Mouse (Mus musculus): ENCODE results near the gene Clip3.
A peak's percentile ranks its signal among the peaks of the same experiment; 100 is the strongest.

The Clip3 gene

DNA sequence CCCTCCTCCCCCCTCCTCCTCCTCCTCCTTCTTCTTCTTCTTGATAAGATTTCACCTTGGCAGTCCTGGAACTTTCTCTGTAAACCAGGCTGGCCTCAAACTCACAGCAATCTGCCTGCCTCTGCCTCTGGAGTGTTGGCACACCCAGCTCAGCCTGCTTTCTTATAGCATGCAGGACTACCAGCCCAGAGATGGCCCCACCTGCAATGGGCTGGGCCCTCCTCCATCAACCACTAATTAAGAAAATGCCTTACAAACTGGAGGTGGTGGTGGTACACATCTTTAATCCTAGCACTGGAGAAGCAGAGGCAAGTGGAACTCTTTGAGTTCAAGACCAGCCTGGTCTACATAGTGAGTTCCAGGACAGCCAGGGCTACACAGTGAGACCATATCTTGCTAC is 34.9 kb downstream of the Clip3 start:
- DNase-seq: no peak

- peak; percentile 98 for DNase-seq
Observed at GRCm38 (mm10) chr7:30327140-30327539, 35.6 kb downstream of the Clip3 start.

DNA sequence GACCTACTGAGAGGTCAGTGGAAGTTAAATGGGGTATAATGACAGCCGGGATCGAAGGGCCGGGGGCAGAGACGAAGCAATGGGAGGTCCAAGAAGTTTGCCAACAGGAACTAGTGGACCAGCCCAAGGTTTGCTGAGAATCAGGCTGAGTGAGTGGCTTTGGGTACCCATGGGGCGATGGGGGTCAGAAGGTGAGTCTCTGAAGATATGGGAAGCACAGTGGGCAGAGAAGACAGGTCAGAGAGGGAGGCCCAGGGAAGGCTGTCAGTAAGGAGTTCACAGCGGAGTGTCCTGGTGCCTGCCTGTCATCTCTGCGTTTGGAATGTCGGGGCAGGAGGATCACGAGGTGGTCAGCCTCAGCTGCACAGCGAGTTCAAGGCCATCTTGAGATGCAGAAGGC is 36.9 kb downstream of the Clip3 start:
- DNase-seq: no peak

DNA sequence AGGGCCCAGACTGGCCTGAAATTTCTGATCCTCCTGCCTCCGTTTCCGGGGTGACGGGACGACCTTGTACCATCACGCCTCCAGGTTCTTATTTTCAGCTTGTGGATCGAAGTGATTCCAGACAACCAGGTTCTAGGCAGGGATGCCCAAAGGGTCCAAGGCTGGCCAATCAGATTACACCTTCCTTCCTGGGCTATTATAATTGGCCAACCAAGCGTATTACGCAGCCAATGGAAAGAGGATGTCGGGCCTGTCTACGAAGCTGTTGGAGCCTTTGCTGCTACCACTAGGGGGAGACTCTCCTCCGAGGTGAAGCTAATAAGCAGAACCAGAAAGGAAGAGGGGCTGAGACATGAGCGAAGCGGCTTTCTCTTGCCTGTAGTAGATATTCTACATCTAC is 40.4 kb downstream of the Clip3 start:
- peak; percentile 89 to 94 for DNase-seq

- no peak for DNase-seq
Observed at GRCm38 (mm10) chr7:30332622-30333259, 41.2 kb downstream of the Clip3 start.

DNA sequence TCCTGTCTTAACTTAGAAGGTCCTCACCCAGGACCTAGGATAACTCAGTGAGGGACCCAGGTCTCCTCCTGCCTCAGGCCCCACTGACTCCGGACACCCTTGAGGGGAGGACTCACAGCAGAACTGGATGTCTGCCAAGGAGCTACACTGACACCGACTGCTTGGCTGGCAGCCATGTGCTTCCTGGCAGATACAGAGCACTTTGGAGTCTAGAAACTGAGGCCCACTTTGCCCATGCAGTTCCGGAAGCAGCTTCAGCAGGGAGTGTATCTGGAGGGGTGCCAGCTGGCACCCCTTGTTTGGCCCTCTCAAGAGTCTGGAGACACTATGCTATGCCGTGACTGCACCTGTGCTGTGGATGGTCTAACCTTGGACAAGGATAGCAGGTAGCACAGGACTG is 41.9 kb downstream of the Clip3 start:
- DNase-seq: peak; percentile 88 to 91

- peak; percentile 47 to 70 for DNase-seq
Observed at GRCm38 (mm10) chr7:30334563-30334962, 43.0 kb downstream of the Clip3 start.

GRCm38 (mm10) chr7:30335688-30336087 is 44.2 kb downstream of the Clip3 start:
- DNase-seq: no peak

- peak; percentile 92 to 96 for DNase-seq
Observed at GRCm38 (mm10) chr7:30336384-30336783, 44.9 kb downstream of the Clip3 start.

DNA sequence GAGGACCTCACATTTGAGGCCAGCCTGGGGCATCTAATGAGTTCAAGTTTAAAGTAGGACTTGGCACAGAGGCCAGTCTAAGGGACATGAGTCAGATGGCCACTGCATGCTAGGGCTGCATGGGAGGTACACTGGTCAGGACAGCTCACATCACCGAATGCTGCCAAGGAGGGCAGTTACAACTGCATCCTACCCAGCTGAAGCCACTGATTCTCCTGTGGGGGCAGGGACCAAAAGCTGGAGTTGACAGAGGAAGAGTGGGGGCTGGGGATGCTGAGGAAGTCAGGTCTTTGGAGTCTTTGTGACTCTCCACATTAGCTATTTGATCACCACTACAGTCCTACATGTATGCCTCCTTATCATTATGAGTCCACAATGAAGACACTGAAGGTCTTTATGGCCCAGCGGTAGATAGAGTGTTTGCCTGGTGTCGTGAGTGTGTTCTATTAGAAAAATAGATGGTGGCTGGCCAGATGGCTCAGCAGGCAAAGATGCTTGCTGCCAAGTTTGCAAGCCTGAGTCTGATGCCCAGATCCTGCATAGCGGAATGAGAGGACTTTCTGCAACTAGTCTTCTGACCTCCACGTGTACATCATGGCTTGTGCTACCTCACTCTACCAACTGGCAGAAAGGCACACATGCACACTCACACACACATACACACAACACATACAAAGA is 48.0 kb downstream of the Clip3 start:
- DNase-seq: peak; percentile 82 to 85

- no peak for DNase-seq
Observed at GRCm38 (mm10) chr7:30346635-30347379, 55.3 kb downstream of the Clip3 start.

GRCm38 (mm10) chr7:30347828-30348227 is 56.3 kb downstream of the Clip3 start:
- peak; percentile 88 to 93 for DNase-seq

- peak; percentile 80 to 86 for DNase-seq
Observed at GRCm38 (mm10) chr7:30353279-30353822, 61.8 kb downstream of the Clip3 start.

- DNase-seq: peak in 1 of 2 experiments; percentile 12
Observed at GRCm38 (mm10) chr7:30354059-30354458, 62.5 kb downstream of the Clip3 start.

All from cerebellum, postnatal 25 days (tissue).